ENCODE assay signal across 35 mouse cellular contexts in genomic region chr2:51448121-51448520, GRCm38 (mm10).
"Had no signal": no experiment of that assay in that cellular context is flagged by ENCODE, and none has a peak within 500 bp of the region (broad histone marks: within the 10 kb centered on the region; RNA-seq: fewer than 3 reads in every experiment).

No protein-coding gene starts in this region.

- DNase-seq: heart, postnatal 10 days; heart, postnatal 14 days; heart, postnatal 36 days; heart, postnatal 4 days; kidney, adult 11 months; kidney, adult 18-20 months; kidney, adult 2 months; kidney, adult 8-10 months; kidney, adult 9 months; kidney, postnatal 10 days; kidney, postnatal 14 days; kidney, postnatal 25 days; kidney, postnatal 36 days; kidney, postnatal 4 days; layer of hippocampus, adult 9-11 months; layer of hippocampus, postnatal 36 days had no signal

- H3K36me3 ChIP-seq: heart, embryonic 12.5 days; heart, embryonic 13.5 days; heart, embryonic 15.5 days; hindbrain, embryonic 10.5 days; hindbrain, embryonic 12.5 days; hindbrain, embryonic 13.5 days; hindbrain, embryonic 15.5 days; intestine, embryonic 15.5 days; kidney, embryonic 15.5 days had no signal

- H3K4me2 ChIP-seq: heart, embryonic 11.5 days; heart, embryonic 12.5 days; heart, embryonic 13.5 days; heart, embryonic 15.5 days; hindbrain, embryonic 12.5 days; hindbrain, embryonic 13.5 days; hindbrain, embryonic 14.5 days; hindbrain, embryonic 15.5 days; intestine, embryonic 15.5 days; kidney, embryonic 15.5 days had no signal

- H3K9me3 ChIP-seq: heart, embryonic 13.5 days; heart, embryonic 15.5 days; hindbrain, embryonic 10.5 days; hindbrain, embryonic 12.5 days; hindbrain, embryonic 13.5 days; hindbrain, embryonic 15.5 days; intestine, embryonic 15.5 days; kidney, embryonic 15.5 days had no signal

- H3K4me3 ChIP-seq: heart, embryonic 12.5 days; heart, embryonic 13.5 days; heart, embryonic 15.5 days; hindbrain, embryonic 10.5 days; hindbrain, embryonic 12.5 days; hindbrain, embryonic 13.5 days; hindbrain, embryonic 15.5 days; intestine, embryonic 15.5 days; kidney, embryonic 15.5 days; layer of hippocampus, adult 2 months; left cerebral cortex, adult 2 months had no signal

- H3K27ac ChIP-seq: heart, embryonic 13.5 days; heart, embryonic 15.5 days; hindbrain, embryonic 10.5 days; hindbrain, embryonic 12.5 days; hindbrain, embryonic 13.5 days; hindbrain, embryonic 14.5 days; hindbrain, embryonic 15.5 days; hindbrain, postnatal 0 days; intestine, embryonic 15.5 days; kidney, embryonic 15.5 days; kidney, postnatal 0 days; layer of hippocampus, adult 2 months; left cerebral cortex, adult 2 months had no signal

- H3K27me3 ChIP-seq: heart, embryonic 12.5 days; heart, embryonic 13.5 days; heart, embryonic 15.5 days; hindbrain, embryonic 12.5 days; hindbrain, embryonic 13.5 days; hindbrain, embryonic 15.5 days; intestine, embryonic 15.5 days; kidney, embryonic 15.5 days had no signal

- H3K9ac ChIP-seq: heart, embryonic 12.5 days; heart, embryonic 13.5 days; heart, embryonic 15.5 days; hindbrain, embryonic 12.5 days; hindbrain, embryonic 13.5 days; hindbrain, embryonic 14.5 days; hindbrain, embryonic 15.5 days; intestine, embryonic 15.5 days; kidney, embryonic 15.5 days had no signal

- H3K4me1 ChIP-seq: heart, embryonic 12.5 days; heart, embryonic 13.5 days; heart, embryonic 15.5 days; hindbrain, embryonic 13.5 days; intestine, embryonic 15.5 days; kidney, embryonic 15.5 days had no signal

- ATAC-seq: hindbrain, embryonic 16.5 days; hindbrain, postnatal 0 days; inflammation-experienced regulatory T-cells, adult 6 months; intestine, embryonic 15.5 days; intestine, embryonic 16.5 days; intestine, postnatal 0 days had no signal
